Mouse (Mus musculus): Measurements from ENCODE around the gene Teddm3.
"Not testable (repeated sequence)": the region's sequence is repeated elsewhere in the genome, so short reads cannot be mapped to it uniquely, and the experiment has no call there.

- not testable (repeated sequence) for TF ChIP-seq CTCF (IDR thresholded peaks at IDR 0.05; ENCODE audit: borderline replicate concordance, control insufficient read depth, extremely low read depth, insufficient read depth, low read length, poor library complexity); POLR2A (IDR thresholded peaks at IDR 0.05; ENCODE audit: control insufficient read depth, extremely low read depth, insufficient read depth, low read length, poor library complexity)
These were observed 31.0 kb downstream of the Teddm3 start for GRCm38 (mm10) chr16:21122776-21123175.
